Mouse (Mus musculus) hindbrain, embryonic 12.5 days (tissue): Measurements from ENCODE around the gene Pde7b. TPM values are rescaled to one million over a fixed set of nuclear protein-coding genes. Genes with fewer than 3 reads are reported as not detected.

Experiments
- ATAC-seq: fragments of 200-750 bp; cut with Nextera tagmentation; 2 replicates; pipeline ENCODE4 v1.8.0; 2017; ENCODE audit warnings: moderate TSS enrichment; ENCODE audit not compliant: low FRiP score
- H3K27ac ChIP-seq: fragments of 300-500 bp; sonication (generic); 2 replicates; pipeline ENCODE4 v1.5.1; 2016; ENCODE audit warnings: mild to moderate bottlenecking
- H3K27me3 ChIP-seq: fragments of 300-500 bp; sonication (generic); 2 replicates; pipeline ENCODE4 v1.6.1; 2016; ENCODE audit warnings: mild to moderate bottlenecking
- H3K36me3 ChIP-seq: fragments of 300-500 bp; sonication (generic); 2 replicates; pipeline ENCODE4 v1.6.1; 2016; ENCODE audit warnings: mild to moderate bottlenecking
- H3K4me1 ChIP-seq: fragments of 300-500 bp; sonication (generic); 2 replicates; pipeline ENCODE4 v1.6.1; 2016
- H3K4me2 ChIP-seq: fragments of 300-500 bp; sonication (generic); replicated peaks from 2 replicates; pipeline ENCODE4 v1.6.1; 2016; ENCODE audit warnings: mild to moderate bottlenecking
- H3K4me3 ChIP-seq: fragments of 300-500 bp; sonication (generic); 2 replicates; pipeline ENCODE4 v1.5.1; 2016; ENCODE audit warnings: mild to moderate bottlenecking
- H3K9ac ChIP-seq: fragments of 300-500 bp; sonication (generic); 2 replicates; pipeline ENCODE4 v1.6.1; 2016; ENCODE audit warnings: mild to moderate bottlenecking, moderate library complexity
- H3K9me3 ChIP-seq: fragments of 300-500 bp; sonication (generic); replicated peaks from 2 replicates; pipeline ENCODE4 v1.6.1; 2016; ENCODE audit warnings: mild to moderate bottlenecking
- WGBS: fragments of 180-500 bp; shearing (Covaris S2); methylation state at CpG from one replicate; pipeline ENCODE4 v1.1.7; 2016; 5-methylcytosine and 5-hydroxymethylcytosine counted together
- polyA plus RNA-seq: library from polyadenylated mRNA; unstranded; fragments of >200 nt; fragmentation: Nextera tagmentation; extraction: Ambion mirVana; gene quantifications from 2 replicates; pipeline ENCODE4 v1.2.1, GENCODE M21; 2016

Gene Pde7b
- polyA plus RNA-seq, 1 experiment from 2014 or later, result 6.9 TPM

GRCm38 (mm10) chr10:20666655-20667054 is 58.2 kb downstream of the Pde7b start:
- no peaks in the 10 kb centered on the region for H3K36me3 ChIP-seq
- H3K27ac ChIP-seq, result no peak overlapping the region
- H3K4me1 ChIP-seq, result peaks cover 2% of the 10 kb centered on the region; the same call in 1 of the 2 replicates
- H3K27me3 ChIP-seq, result no peaks in the 10 kb centered on the region
- no peak for ATAC-seq
- H3K9ac ChIP-seq, result no peak overlapping the region
- no peaks in the 10 kb centered on the region for H3K9me3 ChIP-seq
- H3K4me3 ChIP-seq, result no peak overlapping the region
- no peak overlapping the region for H3K4me2 ChIP-seq
- WGBS, result 60% methylated on average over 2 of the region's 2 CpGs

- Histone ChIP-seq H3K27me3 (no peaks in the 10 kb centered on the region), H3K9me3 (no peaks in the 10 kb centered on the region), H3K4me1 (peaks cover 2% of the 10 kb centered on the region; the same call in 1 of the 2 replicates), H3K27ac (no peak overlapping the region), H3K4me2 (no peak overlapping the region), H3K9ac (no peak overlapping the region), H3K4me3 (no peak overlapping the region), H3K36me3 (no peaks in the 10 kb centered on the region)
- no peak for ATAC-seq
- WGBS, result 86% methylated on average over 7 of the region's 7 CpGs
Measured at GRCm38 (mm10) chr10:20662951-20663350, 61.9 kb downstream of the Pde7b start.

- WGBS, result 64% methylated on average over 5 of the region's 5 CpGs
- Histone ChIP-seq H3K9ac (no peak overlapping the region), H3K4me2 (no peak overlapping the region)
Measured at GRCm38 (mm10) chr10:20661684-20662083, 63.2 kb downstream of the Pde7b start.

GRCm38 (mm10) chr10:20659718-20660117 is 65.2 kb downstream of the Pde7b start:
- Histone ChIP-seq H3K4me2 (no peak overlapping the region), H3K27me3 (no peaks in the 10 kb centered on the region), H3K27ac (no peak overlapping the region), H3K36me3 (no peaks in the 10 kb centered on the region), H3K4me3 (no peak overlapping the region), H3K4me1 (peaks cover 2% of the 10 kb centered on the region; the same call in 1 of the 2 replicates), H3K9ac (no peak overlapping the region), H3K9me3 (no peaks in the 10 kb centered on the region)
- 76% methylated on average over 4 of the region's 4 CpGs for WGBS
- no peak for ATAC-seq

More at GRCm38 (mm10) chr10:20661684-20662083, 63.2 kb downstream of the Pde7b start:
- no peaks in the 10 kb centered on the region for H3K9me3 ChIP-seq
- peaks cover 2% of the 10 kb centered on the region; the same call in 1 of the 2 replicates for H3K4me1 ChIP-seq
- H3K4me3 ChIP-seq, result no peak overlapping the region
- H3K27me3 ChIP-seq, result no peaks in the 10 kb centered on the region
- no peaks in the 10 kb centered on the region for H3K36me3 ChIP-seq
- no peak for ATAC-seq
- 0 out of 2 replicates have a peak overlapping the region, but pooled peaks have one; percentile 23 for H3K27ac ChIP-seq

GRCm38 (mm10) chr10:20659268-20659667 is 65.6 kb downstream of the Pde7b start:
- H3K27ac ChIP-seq, result no peak overlapping the region
- ATAC-seq, result no peak
- peaks cover 2% of the 10 kb centered on the region; the same call in 1 of the 2 replicates for H3K4me1 ChIP-seq
- H3K36me3 ChIP-seq, result no peaks in the 10 kb centered on the region
- no peak overlapping the region for H3K9ac ChIP-seq
- WGBS, result 78% methylated on average over 7 of the region's 7 CpGs
- H3K4me2 ChIP-seq, result no peak overlapping the region
- no peak overlapping the region for H3K4me3 ChIP-seq
- no peaks in the 10 kb centered on the region for H3K9me3 ChIP-seq
- no peaks in the 10 kb centered on the region for H3K27me3 ChIP-seq

GRCm38 (mm10) chr10:20658716-20659115 is 66.2 kb downstream of the Pde7b start:
- ATAC-seq, result no peak
- no peaks in the 10 kb centered on the region for H3K36me3 ChIP-seq
- H3K4me3 ChIP-seq, result no peak overlapping the region
- H3K9ac ChIP-seq, result no peak overlapping the region
- no peaks in the 10 kb centered on the region for H3K27me3 ChIP-seq
- no peaks in the 10 kb centered on the region for H3K9me3 ChIP-seq
- H3K4me1 ChIP-seq, result peaks cover 2% of the 10 kb centered on the region; the same call in 1 of the 2 replicates
- 85% methylated on average over 7 of the region's 7 CpGs for WGBS
- H3K27ac ChIP-seq, result no peak overlapping the region
- H3K4me2 ChIP-seq, result no peak overlapping the region

- no peak overlapping the region for H3K9ac ChIP-seq
- no peaks in the 10 kb centered on the region for H3K27me3 ChIP-seq
- no peak for ATAC-seq
- H3K27ac ChIP-seq, result no peak overlapping the region
- no peak overlapping the region for H3K4me2 ChIP-seq
- peaks cover 2% of the 10 kb centered on the region; the same call in 1 of the 2 replicates for H3K4me1 ChIP-seq
- no peaks in the 10 kb centered on the region for H3K9me3 ChIP-seq
- 66% methylated on average over 12 of the region's 12 CpGs for WGBS
- H3K36me3 ChIP-seq, result no peaks in the 10 kb centered on the region
- no peak overlapping the region for H3K4me3 ChIP-seq
Measured at GRCm38 (mm10) chr10:20657316-20658081, 67.4 kb downstream of the Pde7b start.

- no peaks in the 10 kb centered on the region for H3K36me3 ChIP-seq
- WGBS, result 85% methylated on average over 6 of the region's 6 CpGs
- no peaks in the 10 kb centered on the region for H3K4me1 ChIP-seq
- H3K9me3 ChIP-seq, result no peaks in the 10 kb centered on the region
- no peaks in the 10 kb centered on the region for H3K27me3 ChIP-seq
- no peak overlapping the region for H3K4me2 ChIP-seq
- no peak overlapping the region for H3K4me3 ChIP-seq
- no peak for ATAC-seq
- no peak overlapping the region for H3K9ac ChIP-seq
- H3K27ac ChIP-seq, result no peak overlapping the region
Measured at GRCm38 (mm10) chr10:20654590-20654989, 70.3 kb downstream of the Pde7b start.

GRCm38 (mm10) chr10:20654187-20654586 is 70.7 kb downstream of the Pde7b start:
- 78% methylated on average over 6 of the region's 6 CpGs for WGBS
- no peak overlapping the region for H3K27ac ChIP-seq
- no peak overlapping the region for H3K4me2 ChIP-seq
- H3K27me3 ChIP-seq, result no peaks in the 10 kb centered on the region
- no peaks in the 10 kb centered on the region for H3K4me1 ChIP-seq
- no peak overlapping the region for H3K9ac ChIP-seq
- H3K9me3 ChIP-seq, result no peaks in the 10 kb centered on the region
- no peak for ATAC-seq
- no peak overlapping the region for H3K4me3 ChIP-seq
- H3K36me3 ChIP-seq, result no peaks in the 10 kb centered on the region

GRCm38 (mm10) chr10:20653299-20653698 is 71.6 kb downstream of the Pde7b start:
- Histone ChIP-seq H3K4me2 (no peak overlapping the region), H3K27ac (no peak overlapping the region), H3K9ac (no peak overlapping the region), H3K4me3 (no peak overlapping the region), H3K36me3 (no peaks in the 10 kb centered on the region), H3K27me3 (no peaks in the 10 kb centered on the region), H3K9me3 (no peaks in the 10 kb centered on the region), H3K4me1 (no peaks in the 10 kb centered on the region)
- WGBS, result 87% methylated on average over 3 of the region's 3 CpGs
- no peak for ATAC-seq

- WGBS, result 80% methylated on average over 8 of the region's 8 CpGs
- no peak overlapping the region for H3K4me2 ChIP-seq
- no peaks in the 10 kb centered on the region for H3K27me3 ChIP-seq
- H3K9me3 ChIP-seq, result no peaks in the 10 kb centered on the region
- H3K4me1 ChIP-seq, result no peaks in the 10 kb centered on the region; the same call in 1 of the 2 replicates
- ATAC-seq, result no peak
- H3K9ac ChIP-seq, result no peak overlapping the region
- no peak overlapping the region for H3K27ac ChIP-seq
- H3K36me3 ChIP-seq, result no peaks in the 10 kb centered on the region
- H3K4me3 ChIP-seq, result no peak overlapping the region
Measured at GRCm38 (mm10) chr10:20636381-20636780, 88.5 kb downstream of the Pde7b start.

- no peak for ATAC-seq
- H3K4me2 ChIP-seq, result no peak overlapping the region
- no peak overlapping the region for H3K4me3 ChIP-seq
- no peak overlapping the region for H3K9ac ChIP-seq
- H3K36me3 ChIP-seq, result no peaks in the 10 kb centered on the region
- no peaks in the 10 kb centered on the region for H3K27me3 ChIP-seq
- no peaks in the 10 kb centered on the region for H3K9me3 ChIP-seq
- WGBS, result 77% methylated on average over 1 of the region's 1 CpGs
- no peak overlapping the region for H3K27ac ChIP-seq
- H3K4me1 ChIP-seq, result no peaks in the 10 kb centered on the region; the same call in 1 of the 2 replicates
Measured at GRCm38 (mm10) chr10:20633085-20633415, 91.8 kb downstream of the Pde7b start.
